Mouse (Mus musculus) CH12.LX (cell line): ENCODE measurements around the gene Olfr101. TPM values are rescaled to one million over a fixed set of nuclear protein-coding genes. Genes with fewer than 3 reads are reported as not detected.

Source experiments
- DNase-seq: peaks from one replicate; pipeline ENCODE4 v3.0.0-alpha.2; 2013; ENCODE audit errors: extremely low read depth
- H3K27ac ChIP-seq: 2 replicates; pipeline ENCODE4 v1.5.1; 2012; ENCODE audit warnings: low read depth, mild to moderate bottlenecking, control low read depth, moderate library complexity; ENCODE audit not compliant: insufficient read depth
- H3K27me3 ChIP-seq: replicated peaks from 2 replicates; pipeline ENCODE3; 2012; ENCODE audit warnings: inconsistent platforms
- H3K36me3 ChIP-seq, 2 experiments: replicated peaks in 1 of 2; 2 replicates each; pipeline versions ENCODE3 to v1.6.1; 2012; ENCODE audit warnings: inconsistent platforms in 1 of 2, low read length in 1 of 2, mild to moderate bottlenecking in 1 of 2, mixed read lengths in 1 of 2, moderate library complexity in 1 of 2; ENCODE audit not compliant: control insufficient read depth in 1 of 2, insufficient read depth in 1 of 2
- H3K4me1 ChIP-seq, 2 experiments: 2 replicates each; pipeline ENCODE4 v1.6.1; 2012; ENCODE audit warnings: inconsistent platforms in 1 of 2, moderate library complexity in 1 of 2; ENCODE audit not compliant: insufficient read depth in 2 of 2, control insufficient read depth in 1 of 2
- H3K4me2 ChIP-seq: 2 replicates; pipeline ENCODE4 v1.6.1; 2012; ENCODE audit warnings: low read depth, mild to moderate bottlenecking, control low read depth; ENCODE audit not compliant: poor library complexity, insufficient read depth, severe bottlenecking
- H3K4me3 ChIP-seq, 3 experiments: fragments of 150-350 bp in 1 of 3; sonication (generic) in 1 of 3; replicated peaks in 1 of 3; 2 replicates each; pipeline versions ENCODE3 to v1.5.1; 2011 to 2012; ENCODE audit warnings: low read depth in 2 of 3, low read length in 2 of 3, mild to moderate bottlenecking in 2 of 3, moderate library complexity in 2 of 3, control low read depth in 1 of 3, improper control_type of control experiment in 1 of 3, inconsistent platforms in 1 of 3, mixed read lengths in 1 of 3; ENCODE audit not compliant: poor library complexity in 1 of 3
- H3K79me2 ChIP-seq: replicated peaks from 2 replicates; pipeline ENCODE4 v1.6.1; 2012; ENCODE audit warnings: mild to moderate bottlenecking, moderate library complexity; ENCODE audit not compliant: control insufficient read depth, poor library complexity, insufficient read depth, severe bottlenecking; ENCODE audit errors: extremely low read depth
- H3K9ac ChIP-seq: 2 replicates; pipeline ENCODE4 v1.6.1; 2012; ENCODE audit warnings: low read depth, mild to moderate bottlenecking, control low read depth, moderate library complexity; ENCODE audit not compliant: insufficient read depth
- H3K9me3 ChIP-seq: replicated peaks from 2 replicates; pipeline ENCODE3; 2012; ENCODE audit warnings: low read length, inconsistent platforms, mixed read lengths
- BHLHE40 ChIP-seq: IDR thresholded peaks from 2 replicates; pipeline ENCODE4 v1.6.1; 2011; ENCODE audit warnings: mild to moderate bottlenecking, low read depth, low read length, improper control_type of control experiment
- CHD2 ChIP-seq: IDR thresholded peaks from 2 replicates; pipeline ENCODE4 v1.6.1; 2011; ENCODE audit warnings: low read length, improper control_type of control experiment
- CTCF ChIP-seq, 2 experiments: IDR thresholded peaks in 1 of 2; conservative IDR thresholded peaks in 1 of 2; 2 replicates each; pipeline ENCODE4 v1.5.1; 2011 to 2012; ENCODE audit warnings: low read depth in 2 of 2, low read length in 2 of 2, improper control_type of control experiment in 1 of 2, inconsistent platforms in 1 of 2, mild to moderate bottlenecking in 1 of 2, moderate library complexity in 1 of 2
- E2F4 ChIP-seq: IDR thresholded peaks from 2 replicates; pipeline ENCODE4 v1.6.1; 2011; ENCODE audit warnings: low read depth, low read length, improper control_type of control experiment; ENCODE audit not compliant: insufficient replicate concordance
- ELF1 ChIP-seq: IDR thresholded peaks from 2 replicates; pipeline ENCODE4 v1.6.1; 2014; ENCODE audit warnings: low read depth, mild to moderate bottlenecking, inconsistent platforms, low read length, improper control_type of control experiment
- EP300 ChIP-seq: IDR thresholded peaks from 2 replicates; pipeline ENCODE4 v1.6.1; 2011; ENCODE audit warnings: low read length, improper control_type of control experiment
- ETS1 ChIP-seq: conservative IDR thresholded peaks from 2 replicates; pipeline ENCODE4 v1.6.1; 2012; ENCODE audit warnings: low read depth, mild to moderate bottlenecking, inconsistent platforms, low read length, improper control_type of control experiment, moderate library complexity
- GABPA ChIP-seq: IDR thresholded peaks from 2 replicates; pipeline ENCODE4 v1.6.1; 2012; ENCODE audit warnings: low read depth, low read length, improper control_type of control experiment, inconsistent platforms; ENCODE audit not compliant: insufficient replicate concordance
- HCFC1 ChIP-seq: IDR thresholded peaks from 2 replicates; pipeline ENCODE4 v1.6.1; 2012; ENCODE audit warnings: low read depth, mild to moderate bottlenecking, inconsistent platforms, low read length, improper control_type of control experiment
- IRF4 ChIP-seq: IDR thresholded peaks from 2 replicates; pipeline ENCODE4 v1.6.1; 2014; ENCODE audit warnings: low read depth, mild to moderate bottlenecking, inconsistent platforms, low read length, improper control_type of control experiment
- JUN ChIP-seq: IDR thresholded peaks from 2 replicates; pipeline ENCODE4 v1.6.1; 2011; ENCODE audit warnings: low read depth, mild to moderate bottlenecking, low read length, improper control_type of control experiment, moderate library complexity; ENCODE audit not compliant: insufficient read depth
- JUND ChIP-seq: conservative IDR thresholded peaks from 2 replicates; pipeline ENCODE4 v1.6.1; 2011; ENCODE audit warnings: low read depth, low read length, improper control_type of control experiment
- MAFK ChIP-seq: IDR thresholded peaks from 2 replicates; pipeline ENCODE4 v1.6.1; 2011; ENCODE audit warnings: low read length, improper control_type of control experiment; ENCODE audit not compliant: insufficient replicate concordance
- MAX ChIP-seq: IDR thresholded peaks from 2 replicates; pipeline ENCODE4 v1.6.1; 2011; ENCODE audit warnings: low read length, improper control_type of control experiment
- MEF2A ChIP-seq: IDR thresholded peaks from 2 replicates; pipeline ENCODE4 v1.6.1; 2014; ENCODE audit warnings: low read depth, mild to moderate bottlenecking, inconsistent platforms, low read length, improper control_type of control experiment, borderline replicate concordance
- MXI1 ChIP-seq: IDR thresholded peaks from 2 replicates; pipeline ENCODE4 v1.6.1; 2011; ENCODE audit warnings: mild to moderate bottlenecking, low read depth, low read length, improper control_type of control experiment
- NELFE ChIP-seq: IDR thresholded peaks from 2 replicates; pipeline ENCODE4 v1.6.1; 2011; ENCODE audit warnings: low read depth, low read length, improper control_type of control experiment
- PAX5 ChIP-seq: IDR thresholded peaks from 2 replicates; pipeline ENCODE4 v1.6.1; 2012; ENCODE audit warnings: low read length, inconsistent platforms, mixed read lengths
- POLR2A ChIP-seq: IDR thresholded peaks from 2 replicates; pipeline ENCODE4 v1.6.1; 2011; ENCODE audit warnings: low read depth, mild to moderate bottlenecking, improper control_type of control experiment, low read length
- POLR2AphosphoS2 ChIP-seq: IDR thresholded peaks from 2 replicates; pipeline ENCODE4 v1.6.1; 2011; ENCODE audit warnings: low read depth, low read length, improper control_type of control experiment
- RAD21 ChIP-seq: IDR thresholded peaks from 2 replicates; pipeline ENCODE4 v1.6.1; 2011; ENCODE audit warnings: low read depth, mild to moderate bottlenecking, low read length, improper control_type of control experiment, moderate library complexity
- RCOR1 ChIP-seq: conservative IDR thresholded peaks from 2 replicates; pipeline ENCODE4 v1.6.1; 2012; ENCODE audit warnings: low read depth, mild to moderate bottlenecking, inconsistent platforms, low read length, improper control_type of control experiment
- SIN3A ChIP-seq: IDR thresholded peaks from 2 replicates; pipeline ENCODE4 v1.6.1; 2012; ENCODE audit warnings: low read length, improper control_type of control experiment, inconsistent platforms
- SMC3 ChIP-seq: IDR thresholded peaks from 2 replicates; pipeline ENCODE4 v1.6.1; 2011; ENCODE audit warnings: low read depth, low read length, improper control_type of control experiment
- TBP ChIP-seq: conservative IDR thresholded peaks from 2 replicates; pipeline ENCODE4 v1.6.1; 2011; ENCODE audit warnings: low read depth, low read length, improper control_type of control experiment
- TCF12 ChIP-seq: IDR thresholded peaks from 2 replicates; pipeline ENCODE4 v1.6.1; 2014; ENCODE audit warnings: low read depth, mild to moderate bottlenecking, inconsistent platforms, low read length, improper control_type of control experiment
- UBTF ChIP-seq: IDR thresholded peaks from 2 replicates; pipeline ENCODE4 v1.6.1; 2012; ENCODE audit warnings: low read depth, mild to moderate bottlenecking, inconsistent platforms, low read length, improper control_type of control experiment, moderate library complexity
- USF1 ChIP-seq: IDR thresholded peaks from 2 replicates; pipeline ENCODE4 v1.6.1; 2014; ENCODE audit warnings: low read depth, mild to moderate bottlenecking, inconsistent platforms, low read length, improper control_type of control experiment
- USF2 ChIP-seq: conservative IDR thresholded peaks from 2 replicates; pipeline ENCODE4 v1.6.1; 2011; ENCODE audit warnings: low read depth, low read length, improper control_type of control experiment
- ZKSCAN1 ChIP-seq: IDR thresholded peaks from 2 replicates; pipeline ENCODE4 v1.6.1; 2012; ENCODE audit warnings: low read depth, inconsistent platforms, low read length, improper control_type of control experiment, borderline replicate concordance
- ZMIZ1 ChIP-seq: IDR thresholded peaks from 2 replicates; pipeline ENCODE4 v1.6.1; 2012; ENCODE audit warnings: low read depth, mild to moderate bottlenecking, inconsistent platforms, low read length, improper control_type of control experiment
- ZNF384 ChIP-seq: IDR thresholded peaks from 2 replicates; pipeline ENCODE4 v1.6.1; 2012; ENCODE audit warnings: low read depth, low read length, improper control_type of control experiment, inconsistent platforms
- dilution Hi-C: fragments of 300-500 bp; cut with MboI; formaldehyde crosslinking; loops from 2 replicates; pipeline ENCODE4 v1.14.3; 2020; ENCODE audit warnings: low sequenced_read_pairs; ENCODE audit not compliant: extremely low pct_unique_long_range_greater_than_20kb, extremely low pct_ligation_motif_present
- in situ Hi-C: fragments of 300-500 bp; cut with MboI; formaldehyde crosslinking; loops from 3 replicates; pipeline ENCODE4 v1.14.3; 2019; ENCODE audit warnings: low sequenced_read_pairs, low pct_ligation_motif_present, low pct_unique_long_range_greater_than_20kb, mixed read lengths
- polyA plus RNA-seq: library from polyadenylated mRNA; unstranded; fragments of >175 nt; gene quantifications from 2 replicates; pipeline ENCODE4 v1.2.1, GENCODE M21; 2012; ENCODE audit warnings: low read depth; ENCODE audit not compliant: insufficient read length
- total RNA-seq, 2 experiments: library from RNA; depleted of rRNA; stranded (reverse); fragments of 300-350 nt in 1 of 2; fragments of >200 nt in 1 of 2; gene quantifications; 2 replicates each; pipeline ENCODE4 v1.2.3; 2012 to 2014

Olfr101 gene
- total and polyA plus RNA-seq, 3 experiments: 0.21 TPM; not detected in 2

DNA sequence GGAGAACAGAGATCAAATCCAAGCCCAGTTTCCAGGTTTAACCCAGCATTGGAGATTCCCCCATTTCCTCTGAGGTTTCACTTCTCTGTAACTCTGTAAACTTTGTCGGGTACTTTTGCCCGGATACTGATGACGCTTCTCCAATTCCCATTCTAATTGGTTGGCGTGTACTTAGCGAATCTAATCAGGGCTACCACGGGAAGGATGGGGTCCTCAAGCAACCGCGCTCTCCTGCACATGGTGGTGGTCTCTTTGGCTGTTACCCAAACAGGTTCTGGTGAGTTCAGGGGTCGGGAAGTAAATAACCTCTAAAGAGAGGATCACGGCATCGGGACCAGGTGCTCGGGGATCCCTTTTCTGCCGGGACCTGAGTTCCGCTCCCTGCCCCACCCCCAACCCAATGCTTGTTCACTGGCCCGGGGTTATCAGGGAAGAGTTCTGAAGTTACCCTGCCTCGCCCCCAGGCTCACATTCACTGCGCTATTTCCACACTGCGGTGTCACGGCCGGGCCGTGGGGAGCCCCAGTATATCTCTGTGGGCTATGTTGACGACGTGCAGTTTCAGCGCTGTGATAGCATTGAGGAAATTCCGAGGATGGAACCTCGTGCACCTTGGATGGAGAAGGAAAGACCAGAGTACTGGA lies 33.9 kb downstream of the Olfr101 start, which contains the start of gene H2-M3:
Gene H2-M3, plus strand, starts transcription at position 163 of the 644 bp plus-strand sequence.
- dilution Hi-C loops: no loop called here
- in situ Hi-C loops: no loop called here

DNA sequence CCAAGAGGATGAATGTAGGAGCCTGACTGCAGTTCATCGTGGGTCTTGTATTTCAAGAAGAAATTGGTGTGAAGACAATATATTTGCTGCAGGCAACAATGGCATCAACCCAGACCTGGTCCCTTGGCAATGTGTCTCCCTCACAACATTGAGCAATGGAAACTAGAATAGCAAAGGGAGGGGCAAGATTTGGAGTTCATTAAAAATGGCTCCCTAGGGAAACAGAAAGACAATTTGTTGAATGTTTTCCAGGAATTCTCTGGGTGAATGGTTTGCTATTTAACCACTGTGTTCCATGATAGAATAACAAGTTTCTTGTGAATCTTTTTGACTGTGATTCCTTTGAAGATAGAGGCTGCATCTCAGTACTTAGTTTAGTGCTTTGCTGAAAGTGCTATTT lies 40.5 kb downstream of the Olfr101 start, which contains the start of gene Olfr98:
Gene Olfr98, minus strand, starts transcription at position 124 of the 400 bp plus-strand sequence.
- no peak within 1 kb of the TSS for H3K4me2 ChIP-seq
- in situ Hi-C loops: no loop called here
- no peak within 1 kb of the TSS for H3K27ac ChIP-seq
- no peaks in the 10 kb centered on the region for H3K27me3 ChIP-seq
- H3K4me3 ChIP-seq: no peak within 1 kb of the TSS
- TF ChIP-seq POLR2AphosphoS2 (no peak), MXI1 (no peak), ELF1 (no peak), CHD2 (no peak), TBP (no peak), E2F4 (no peak), ZMIZ1 (no peak), JUN (no peak), CTCF (conservative IDR thresholded peaks at IDR 0.05 in 1 of 2, IDR thresholded peaks at IDR 0.05 in 1 of 2; ENCODE audit: low read depth in 2 of 2, low read length in 2 of 2) (no peak), USF1 (no peak), SIN3A (no peak), IRF4 (no peak), TCF12 (no peak)
- TF ChIP-seq, all 38 proteins: peak for 0
- no peak for DNase-seq
- no peaks in the 10 kb centered on the region for H3K79me2 ChIP-seq
- H3K9me3 ChIP-seq: no peaks in the 10 kb centered on the region
- H3K4me1 ChIP-seq: no peaks in the 10 kb centered on the region
- H3K36me3 ChIP-seq: no peaks in the 10 kb centered on the region
- dilution Hi-C loops: no loop called here
- no peak within 1 kb of the TSS for H3K9ac ChIP-seq

More for the DNA sequence above, 33.9 kb downstream of the Olfr101 start, which contains the start of gene H2-M3:
- TF ChIP-seq TBP: peak; percentile 61; the same call in 1 of the 2 replicates
- TF ChIP-seq TCF12: peak; percentile 59; the same call in 1 of the 2 replicates
- TF ChIP-seq MXI1: no peak
- TF ChIP-seq MAFK: no peak
- TF ChIP-seq POLR2AphosphoS2: peak; percentile 58; the same call in 1 of the 2 replicates
- TF ChIP-seq RCOR1: 0 out of 2 replicates have a peak, but pooled peaks have one; percentile 43
- peak; percentile 34; the same call in 1 of the 2 replicates for TF ChIP-seq MEF2A
- peak; percentile 21; the same call in 1 of the 2 replicates for TF ChIP-seq HCFC1
- TF ChIP-seq RAD21: no peak
- TF ChIP-seq EP300: peak; percentile 65; the same call in 1 of the 2 replicates
- TF ChIP-seq JUND: peak; percentile 39; the same call in 1 of the 2 replicates
- TF ChIP-seq IRF4: peak; percentile 95
- TF ChIP-seq ZMIZ1: 0 out of 2 replicates have a peak, but pooled peaks have one; percentile 25
- peak; percentile 21 for TF ChIP-seq BHLHE40
- TF ChIP-seq CHD2: peak; percentile 98
- TF ChIP-seq MAX: peak; percentile 83
- peak; percentile 50 for TF ChIP-seq POLR2A
- no peak for TF ChIP-seq UBTF
- TF ChIP-seq ETS1: peak; percentile 67
- TF ChIP-seq NELFE: peak; percentile 31; the same call in 1 of the 2 replicates
- TF ChIP-seq ZNF384: no peak
- TF ChIP-seq ELF1: peak; percentile 39; the same call in 1 of the 2 replicates
- no peak; the same call in 1 of the 2 replicates for TF ChIP-seq ZKSCAN1
- no peak for TF ChIP-seq PAX5
- no peak for TF ChIP-seq GABPA
- no peak for TF ChIP-seq SMC3
- TF ChIP-seq USF2: no peak
- TF ChIP-seq, all 38 proteins: peak for 17
- peaks cover 21 to 38% of the 10 kb centered on the region in 2 experiments for H3K36me3 ChIP-seq
- peak; percentile 95 for DNase-seq
- H3K4me2 ChIP-seq: peak within 1 kb of the TSS; percentile 60
- H3K9me3 ChIP-seq: no peaks in the 10 kb centered on the region
- peak within 1 kb of the TSS; percentile 86 for H3K27ac ChIP-seq
- peaks cover 27% of the 10 kb centered on the region for H3K79me2 ChIP-seq
- H3K9ac ChIP-seq: peak within 1 kb of the TSS; percentile 82
- peak within 1 kb of the TSS; percentile 76 to 90 (median 80) for H3K4me3 ChIP-seq
- peaks cover 6 to 38% of the 10 kb centered on the region in 2 experiments for H3K4me1 ChIP-seq
- H3K27me3 ChIP-seq: no peaks in the 10 kb centered on the region
